Mouse (Mus musculus) layer of hippocampus, adult 11-12 months (tissue): ENCODE measurements at regions not wholly inside any gene's neighbourhood (a gene's known extent, or its start where the extent isn't known, plus 50 kb on each side); places are given as distances from the start of the nearest gene placed in this dataset.
"Not testable (repeated sequence)": the region's sequence is repeated elsewhere in the genome, so short reads cannot be mapped to it uniquely, and the experiment has no call there.

ENCODE experiments used
- DNase-seq: peaks from one replicate; pipeline ENCODE4 v3.0.0; 2022; ENCODE audit warnings: low spot score

DNA sequence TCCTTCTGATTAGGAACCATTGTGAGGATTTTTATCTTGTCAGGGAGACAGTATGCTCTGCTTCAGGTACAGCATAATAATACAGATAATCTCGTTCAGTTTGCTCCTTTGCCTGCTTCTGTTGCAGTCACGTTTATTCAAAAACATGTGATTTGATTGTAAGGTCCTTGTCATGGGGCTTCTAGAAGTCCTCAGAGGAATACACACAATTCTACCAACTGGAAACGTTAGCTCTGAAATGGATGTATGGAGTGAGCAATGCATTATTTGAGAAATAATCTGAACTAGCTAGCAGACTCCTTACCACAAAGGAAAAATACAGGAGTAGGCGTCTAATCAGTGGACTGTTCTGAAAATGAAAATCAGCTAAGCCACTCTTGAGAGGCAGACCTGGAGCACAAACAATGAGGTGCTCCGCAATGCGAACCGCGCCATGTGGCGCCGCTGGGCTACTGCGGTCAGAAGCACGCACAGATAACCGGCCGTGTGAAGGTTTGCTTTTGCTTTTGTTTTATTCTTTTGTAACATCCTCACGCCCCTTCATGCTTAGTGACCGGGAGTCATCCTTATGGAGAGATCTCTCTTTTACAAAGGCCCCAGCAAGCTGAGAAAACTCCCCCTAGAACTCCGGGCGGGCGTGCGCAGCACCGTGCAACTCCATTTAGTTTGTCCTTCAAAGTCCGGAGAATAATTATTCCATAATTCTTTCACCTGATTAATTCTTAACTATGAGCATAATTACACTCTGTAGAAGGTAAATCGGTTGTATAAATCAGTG, 419.7 kb downstream of the Nova1 start:
- DNase-seq: peak; percentile 6

DNA sequence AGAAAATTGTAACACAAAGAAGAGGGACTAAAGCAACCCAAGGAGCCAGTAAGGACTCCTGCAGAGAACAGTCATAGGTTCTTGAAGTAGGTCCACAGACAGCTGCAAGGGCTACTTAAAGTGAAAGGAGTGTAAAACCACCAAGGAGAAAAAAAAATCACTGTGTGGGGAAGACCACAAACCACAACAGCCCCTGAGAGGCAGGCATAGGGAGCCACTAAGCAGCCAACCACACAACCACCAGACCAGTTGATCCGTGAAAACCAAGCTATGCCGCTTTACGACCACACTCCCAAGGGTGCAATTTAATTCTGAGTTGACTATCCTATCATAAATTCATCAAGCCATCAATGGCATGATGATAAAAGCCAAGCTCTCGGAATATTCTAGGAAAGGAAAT, 423.5 kb downstream of the Nova1 start:
- no peak for DNase-seq

DNA sequence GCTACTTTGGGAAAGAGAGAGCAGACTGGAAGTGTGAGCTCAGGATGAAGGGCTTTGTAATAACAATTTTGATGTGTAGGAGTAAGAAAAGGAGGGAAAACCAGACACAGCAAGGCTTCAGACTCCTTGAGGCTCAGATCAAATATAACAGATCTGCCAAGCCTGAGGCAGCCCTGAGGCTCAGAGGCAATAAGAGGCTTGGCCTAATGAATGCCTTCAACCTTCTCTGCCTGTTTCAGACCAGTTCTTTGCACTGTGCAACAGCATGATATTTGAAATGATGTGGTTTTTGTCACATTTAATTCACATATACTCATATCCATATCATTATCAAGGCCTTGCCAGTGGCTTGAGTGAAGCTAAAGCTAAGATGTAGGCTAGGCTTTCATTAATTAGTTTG, 425.0 kb downstream of the Nova1 start:
- DNase-seq: no peak

DNA sequence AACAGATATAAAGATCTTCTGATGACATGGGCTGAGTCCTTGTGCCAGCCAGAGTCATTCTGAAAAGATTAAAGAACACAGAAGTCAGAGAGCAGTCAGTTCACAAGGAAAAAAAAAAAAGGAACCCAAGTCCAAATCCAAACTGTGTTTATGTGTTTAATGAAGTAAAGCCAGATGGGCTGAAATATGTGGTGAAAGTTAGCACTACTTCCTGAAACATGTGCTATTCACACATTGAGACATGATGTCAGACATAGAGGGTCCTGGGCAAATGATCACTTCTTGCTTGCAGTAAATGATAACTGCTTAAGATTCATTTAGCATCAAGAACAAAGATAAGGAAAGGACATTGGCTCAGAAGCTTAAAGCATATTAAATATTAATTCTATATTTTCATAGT, 439.8 kb downstream of the Nova1 start:
- DNase-seq: no peak

DNA sequence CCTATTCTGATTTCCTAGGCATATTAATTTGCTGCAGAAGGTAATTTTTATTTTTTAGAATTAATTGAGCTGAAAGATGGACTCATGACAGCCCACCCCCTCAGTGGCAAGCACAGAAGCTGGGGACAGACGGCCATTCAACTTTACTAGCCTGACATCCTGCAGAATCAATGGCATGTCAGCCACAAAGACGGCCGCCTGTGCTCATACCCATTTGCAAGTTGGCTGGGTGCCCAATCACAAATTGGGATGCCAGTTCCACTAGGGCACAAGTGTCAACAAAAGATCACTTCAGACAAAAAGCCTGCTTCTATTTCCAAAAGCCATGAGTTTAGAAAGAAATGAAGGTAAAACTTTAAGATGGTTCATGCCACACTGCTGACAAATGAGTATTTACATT, 447.0 kb downstream of the Nova1 start:
- DNase-seq: no peak

GRCm38 (mm10) chr12:46333376-46333775, 485.4 kb downstream of the Nova1 start:
- DNase-seq: peak; percentile 5

DNA sequence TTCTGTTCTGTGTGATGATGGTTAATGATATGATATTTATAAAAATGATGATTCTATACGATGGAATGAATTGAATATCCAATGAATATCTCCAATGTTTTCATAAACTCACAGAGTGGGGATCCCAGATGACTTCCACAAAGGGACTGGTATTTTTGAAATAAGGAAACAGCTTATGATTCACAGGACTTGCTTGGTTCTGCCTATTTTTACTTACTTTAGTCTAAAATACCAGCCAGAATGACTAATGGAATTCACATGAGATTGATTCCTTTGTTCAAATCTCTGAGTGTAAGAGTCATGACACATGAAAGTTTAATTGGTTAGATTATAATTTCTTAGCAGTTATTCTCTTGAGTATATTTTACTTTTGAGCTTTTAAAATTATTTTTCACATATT, 490.9 kb downstream of the Nova1 start:
- no peak for DNase-seq

GRCm38 (mm10) chr12:46323276-46323675, 495.5 kb downstream of the Nova1 start:
- DNase-seq: no peak

DNA sequence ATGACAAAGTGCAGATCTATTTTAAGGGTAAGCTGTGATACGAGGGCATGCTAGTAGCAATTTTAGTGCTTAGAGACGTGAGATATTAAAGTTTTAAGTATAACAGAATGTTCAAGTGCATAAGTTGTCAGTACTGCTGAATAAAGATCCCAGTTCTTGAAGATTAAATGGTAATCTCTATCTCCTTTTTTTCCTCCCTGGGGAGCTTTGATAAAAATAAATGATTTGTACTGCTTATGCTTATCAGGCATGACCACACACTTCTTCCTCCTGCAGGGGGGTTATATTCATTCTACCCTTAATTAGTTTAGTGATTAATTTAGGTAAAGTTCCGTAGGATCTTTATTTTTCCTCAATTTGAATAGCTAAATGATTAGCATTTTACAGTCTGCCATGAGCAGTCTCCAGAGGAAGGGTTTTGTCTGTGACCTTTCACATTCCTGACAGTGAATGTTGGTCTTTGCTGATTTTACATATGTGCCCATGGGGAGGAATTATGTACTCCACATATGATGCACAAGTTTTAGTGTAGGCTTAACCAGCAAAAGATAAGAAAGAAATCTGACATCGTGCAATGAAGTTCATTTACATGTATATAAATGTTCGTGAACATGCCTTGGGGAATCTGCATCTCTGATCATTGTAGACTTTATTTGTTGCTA, 515.5 kb downstream of the Nova1 start:
- DNase-seq: no peak

DNA sequence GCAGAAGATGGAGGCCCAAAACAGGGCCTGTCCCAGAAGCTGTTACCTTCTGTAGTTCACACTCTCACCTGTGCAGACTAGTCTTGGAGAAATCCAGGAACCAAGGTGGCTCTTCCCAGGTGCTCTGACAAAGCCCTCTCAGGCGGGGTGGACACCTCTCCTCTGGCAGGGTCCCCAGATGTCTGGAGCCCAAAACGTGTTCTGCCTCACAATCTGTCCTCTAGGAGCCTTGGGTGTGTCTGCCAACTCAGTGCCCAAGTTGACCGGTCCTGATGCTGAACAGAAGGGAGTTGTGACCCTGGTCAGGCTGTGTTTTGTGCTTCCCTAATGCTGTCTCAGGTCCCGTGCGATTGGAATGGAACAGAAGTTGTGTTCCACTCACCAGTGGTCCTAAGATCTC, 519.8 kb downstream of the Nova1 start:
- DNase-seq: no peak

DNA sequence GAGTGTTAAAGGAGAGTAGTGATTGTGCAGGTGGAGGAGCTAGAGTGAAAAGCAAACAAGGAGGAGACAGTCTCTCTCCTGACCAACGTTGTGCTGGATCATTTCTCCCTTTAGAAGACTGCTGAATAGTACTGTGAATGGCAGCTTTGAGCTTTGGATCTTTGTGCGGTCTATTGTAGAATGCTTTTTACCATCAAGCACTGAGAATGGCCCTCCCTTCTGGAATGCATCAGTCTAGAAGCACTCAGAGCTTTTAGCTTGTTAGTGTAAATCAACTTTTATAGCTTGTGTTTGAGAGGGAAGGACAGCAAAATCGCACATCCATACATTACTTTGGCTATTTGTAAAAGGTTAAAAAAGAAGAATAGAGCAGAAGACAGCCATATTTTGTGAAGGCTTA, 534.2 kb downstream of the Nova1 start:
- no peak for DNase-seq

DNA sequence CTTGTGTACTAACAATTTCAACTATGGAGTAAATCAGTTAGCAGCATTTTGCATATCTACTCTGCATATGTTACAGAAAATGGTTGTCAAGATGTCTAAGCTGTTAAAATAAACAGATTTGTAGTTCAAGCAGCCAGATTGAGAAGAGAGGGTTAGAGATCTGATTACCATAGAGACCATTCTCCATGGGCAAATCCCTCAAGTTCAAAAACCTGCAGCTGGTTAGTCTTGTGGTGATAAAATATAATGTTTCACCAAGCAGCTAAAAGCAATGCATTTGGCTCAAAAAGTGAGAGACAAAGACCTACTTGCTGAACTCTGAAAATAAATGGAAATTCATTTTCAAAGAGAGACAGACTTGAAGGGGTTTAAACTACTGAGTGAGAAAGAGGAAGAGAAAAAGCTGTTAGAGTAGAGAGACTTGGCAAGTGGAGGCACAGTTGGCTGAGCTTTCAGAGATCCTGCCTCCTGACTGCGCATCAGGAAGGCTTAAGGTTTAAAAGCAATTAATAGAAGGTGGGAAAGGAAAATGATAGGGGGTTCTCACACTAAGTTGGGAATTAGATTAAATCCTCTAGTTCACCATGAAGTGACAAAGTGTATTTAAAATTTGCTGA, 570.2 kb downstream of the Nova1 start:
- DNase-seq: peak; percentile 3

GRCm38 (mm10) chr12:46244925-46245324, 573.8 kb downstream of the Nova1 start:
- DNase-seq: no peak

GRCm38 (mm10) chr12:46232359-46232758, 586.4 kb downstream of the Nova1 start:
- DNase-seq: no peak

GRCm38 (mm10) chr12:46215328-46215727, 603.4 kb downstream of the Nova1 start:
- not testable (repeated sequence) for DNase-seq

- no peak for DNase-seq
Observed at GRCm38 (mm10) chr12:46199076-46199475, 619.7 kb downstream of the Nova1 start.

DNA sequence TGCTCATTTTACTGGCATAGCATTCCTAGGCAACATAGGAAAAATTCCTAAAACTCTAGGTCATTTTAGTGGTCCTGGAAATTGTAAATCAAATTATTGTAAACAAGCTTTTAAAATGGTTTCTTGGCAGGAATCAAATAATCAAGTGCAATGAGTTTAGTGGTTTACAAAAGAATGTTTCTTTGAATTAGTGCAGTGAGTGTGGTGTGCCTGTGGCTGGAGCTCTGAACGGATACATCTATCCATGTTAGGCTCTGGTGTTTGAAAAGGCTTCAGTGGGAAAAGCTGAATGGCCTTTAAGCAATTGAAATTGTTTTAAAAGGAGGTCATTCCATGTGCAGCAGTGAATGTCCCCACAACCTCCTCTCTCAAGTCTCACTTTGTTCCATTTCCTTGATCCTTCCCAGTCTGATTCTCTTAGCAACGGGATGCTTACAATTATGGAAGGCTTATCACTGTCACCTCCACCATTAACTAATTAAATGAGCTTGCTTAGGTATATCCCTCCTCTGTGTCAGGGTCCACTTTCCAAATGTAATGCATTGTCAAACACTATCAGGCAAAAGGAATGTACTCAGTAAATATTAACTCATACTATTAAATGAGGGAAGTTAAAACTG, 621.1 kb downstream of the Nova1 start:
- no peak for DNase-seq

DNA sequence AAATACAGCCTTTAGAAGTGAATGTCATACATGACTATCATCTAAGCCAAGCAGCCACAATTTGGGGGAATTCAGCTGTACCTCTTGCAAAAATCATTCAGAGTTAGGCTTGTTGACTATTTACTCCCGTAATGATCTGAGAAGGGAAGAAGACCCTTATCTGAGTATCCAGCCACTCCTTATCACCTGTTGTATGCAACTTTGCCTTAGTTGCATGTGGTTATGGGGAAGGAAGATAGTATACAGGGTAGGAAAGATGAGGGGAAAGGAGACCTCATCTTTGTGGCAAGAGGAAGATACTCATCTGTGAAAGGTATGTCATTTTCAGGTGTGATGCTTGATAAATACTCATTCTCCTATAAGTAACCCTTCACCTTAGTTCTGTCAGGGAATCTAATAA, 624.6 kb downstream of the Nova1 start:
- no peak for DNase-seq
